Mouse (Mus musculus) limb, embryonic 15.5 days (tissue): ENCODE measurements around the gene Gtsf1. TPM values are rescaled to one million over a fixed set of nuclear protein-coding genes. Genes with fewer than 3 reads are reported as not detected.
"Not testable (repeated sequence)": the region's sequence is repeated elsewhere in the genome, so short reads cannot be mapped to it uniquely, and the experiment has no call there.

Experiments
- ATAC-seq: fragments of 200-750 bp; cut with Nextera tagmentation; 2 replicates; pipeline ENCODE4 v1.8.0; 2017; ENCODE audit warnings: low read depth, moderate TSS enrichment; ENCODE audit not compliant: insufficient number of reproducible peaks, low FRiP score, low TSS enrichment
- H3K27ac ChIP-seq: fragments of 300-500 bp; sonication (generic); 2 replicates; pipeline ENCODE4 v1.5.1; 2015; ENCODE audit warnings: moderate library complexity, mild to moderate bottlenecking, inconsistent platforms
- H3K27me3 ChIP-seq: fragments of 300-500 bp; sonication (generic); 2 replicates; pipeline ENCODE4 v1.6.1; 2015; ENCODE audit warnings: inconsistent platforms
- H3K36me3 ChIP-seq: fragments of 300-500 bp; sonication (generic); 2 replicates; pipeline ENCODE4 v1.6.1; 2015; ENCODE audit warnings: inconsistent platforms
- H3K4me1 ChIP-seq: fragments of 300-500 bp; sonication (generic); 2 replicates; pipeline ENCODE4 v1.6.1; 2015; ENCODE audit warnings: inconsistent platforms
- H3K4me2 ChIP-seq: fragments of 300-500 bp; sonication (generic); 2 replicates; pipeline ENCODE4 v1.6.1; 2015; ENCODE audit warnings: mild to moderate bottlenecking, inconsistent platforms
- H3K4me3 ChIP-seq: fragments of 300-500 bp; sonication (generic); 2 replicates; pipeline ENCODE4 v1.5.1; 2015; ENCODE audit warnings: mild to moderate bottlenecking, inconsistent platforms
- H3K9ac ChIP-seq: fragments of 300-500 bp; sonication (generic); 2 replicates; pipeline ENCODE4 v1.6.1; 2015; ENCODE audit warnings: inconsistent platforms
- H3K9me3 ChIP-seq: fragments of 300-500 bp; sonication (generic); 2 replicates; pipeline ENCODE4 v1.6.1; 2016; ENCODE audit warnings: inconsistent platforms
- WGBS: fragments of 180-500 bp; shearing (Covaris S2); methylation state at CpG from one replicate; pipeline ENCODE4 v1.1.7; 2015; 5-methylcytosine and 5-hydroxymethylcytosine counted together
- polyA plus RNA-seq: library from polyadenylated mRNA; unstranded; fragments of >200 nt; fragmentation: Nextera tagmentation; extraction: Ambion mirVana; gene quantifications from 2 replicates; pipeline ENCODE4 v1.2.1, GENCODE M21; 2015

Gtsf1 gene
- polyA plus RNA-seq: not detected in 2 replicates

DNA sequence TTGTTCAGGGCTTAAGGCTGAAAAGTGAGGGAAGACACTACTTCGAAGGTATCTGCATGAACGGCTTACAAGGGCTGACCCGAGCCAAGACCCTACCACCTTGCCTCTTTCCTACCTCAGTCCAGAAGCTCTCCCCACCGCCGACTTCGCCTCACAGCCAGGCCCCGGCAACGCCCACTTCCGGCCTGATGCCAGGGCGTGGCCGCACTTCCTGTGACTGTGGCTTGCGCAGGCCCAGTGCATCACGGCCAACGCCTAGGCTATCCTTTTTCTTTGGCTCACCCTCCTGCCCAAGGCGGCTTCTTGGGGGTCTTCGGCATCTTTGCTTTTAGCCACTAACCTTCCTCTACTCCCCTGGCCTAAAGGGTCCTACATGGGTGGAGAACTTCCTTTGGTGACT lies at the start of gene Gtsf1:
TSS of gene Gtsf1 (minus strand) at position 230 of the 400 bp plus-strand sequence.
- no peaks in the 10 kb centered on the region for H3K9me3 ChIP-seq
- H3K36me3 ChIP-seq: no peaks in the 10 kb centered on the region
- no peak within 1 kb of the TSS for H3K4me3 ChIP-seq
- 90% methylated on average over 16 of the region's 16 CpGs for WGBS
- H3K4me2 ChIP-seq: no peak within 1 kb of the TSS
- H3K27ac ChIP-seq: no peak within 1 kb of the TSS
- H3K27me3 ChIP-seq: no peaks in the 10 kb centered on the region
- no peak within 1 kb of the TSS for H3K9ac ChIP-seq
- H3K4me1 ChIP-seq: no peaks in the 10 kb centered on the region
- ATAC-seq: no peak

DNA sequence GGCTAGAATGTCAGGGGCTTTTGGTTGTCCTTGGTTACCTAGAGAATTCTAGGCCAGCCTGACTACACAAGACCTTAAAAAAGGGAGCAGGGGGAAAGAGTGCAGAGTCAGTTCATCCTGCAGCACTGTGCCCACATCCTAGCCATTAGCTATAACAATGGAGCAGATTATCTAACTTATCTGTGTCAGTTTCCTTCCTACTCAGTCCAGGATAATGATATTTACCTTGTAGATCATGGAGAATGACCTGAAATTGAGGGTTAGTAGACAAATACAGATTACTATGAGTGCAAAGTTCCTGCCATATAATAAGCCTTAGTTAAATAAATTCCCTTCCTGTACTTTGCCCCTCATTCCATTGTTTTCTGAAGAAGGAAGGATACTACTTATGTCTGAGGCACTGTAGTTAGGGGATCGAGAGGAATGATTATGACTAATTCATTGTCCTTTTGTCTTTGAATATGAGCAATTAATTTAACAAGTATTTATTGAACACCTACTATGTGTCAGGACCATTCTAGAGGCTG lies 48.9 kb upstream of the Gtsf1 start:
- no peak overlapping the region for H3K27ac ChIP-seq
- no peaks in the 10 kb centered on the region for H3K36me3 ChIP-seq
- H3K27me3 ChIP-seq: no peaks in the 10 kb centered on the region
- H3K9me3 ChIP-seq: no peaks in the 10 kb centered on the region
- H3K4me2 ChIP-seq: no peak overlapping the region
- no peaks in the 10 kb centered on the region for H3K4me1 ChIP-seq
- no peak overlapping the region for H3K9ac ChIP-seq
- no peak overlapping the region for H3K4me3 ChIP-seq
- 75% methylated on average over 1 of the region's 1 CpGs for WGBS
- no peak for ATAC-seq

DNA sequence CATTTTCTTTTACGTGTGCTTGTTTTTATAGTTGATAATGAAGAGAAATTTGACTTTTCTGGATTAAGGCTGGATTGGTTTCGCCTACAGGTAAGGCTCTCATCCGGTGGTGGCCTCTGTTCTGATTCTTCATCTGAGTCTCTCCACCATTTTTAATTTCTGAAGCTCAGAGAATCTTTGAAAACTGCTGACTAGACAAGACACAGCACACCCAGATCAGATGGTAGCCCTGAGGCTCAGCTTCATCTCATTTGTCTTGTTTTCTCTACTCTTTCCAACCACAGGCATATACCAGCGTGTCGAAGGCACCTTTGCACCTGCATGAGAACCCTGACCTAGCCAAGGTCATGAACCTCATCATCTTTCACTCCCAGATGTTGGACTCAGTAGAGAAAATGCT lies 43.5 kb upstream of the Gtsf1 start:
- no peak overlapping the region for H3K4me3 ChIP-seq
- no peak overlapping the region for H3K27ac ChIP-seq
- ATAC-seq: no peak
- no peaks in the 10 kb centered on the region for H3K36me3 ChIP-seq
- WGBS: 82% methylated on average over 5 of the region's 5 CpGs
- no peaks in the 10 kb centered on the region for H3K9me3 ChIP-seq
- no peak overlapping the region for H3K9ac ChIP-seq
- H3K4me1 ChIP-seq: no peaks in the 10 kb centered on the region
- H3K4me2 ChIP-seq: no peak overlapping the region
- no peaks in the 10 kb centered on the region for H3K27me3 ChIP-seq

DNA sequence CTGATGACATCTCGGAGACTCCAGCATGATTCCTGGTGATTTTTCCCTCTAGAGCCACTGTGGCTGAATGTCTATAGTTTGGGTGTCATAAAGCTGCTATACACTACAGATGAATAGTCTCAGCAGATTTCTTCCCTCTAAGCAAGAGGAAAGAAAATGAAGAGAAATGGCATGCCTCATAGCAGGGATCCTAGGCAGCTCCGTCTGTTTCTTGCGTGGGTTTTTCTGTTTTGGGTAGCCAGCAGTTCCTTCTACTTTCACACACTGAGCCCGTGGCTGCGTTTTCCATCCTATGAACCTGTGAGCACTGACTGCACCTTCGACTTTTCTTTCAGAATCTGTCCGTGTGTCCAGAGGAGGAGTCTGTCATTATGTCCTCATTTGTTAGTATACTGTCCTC lies 42.9 kb upstream of the Gtsf1 start:
- Histone ChIP-seq H3K9ac (no peak overlapping the region), H3K4me3 (no peak overlapping the region), H3K4me2 (no peak overlapping the region), H3K36me3 (no peaks in the 10 kb centered on the region), H3K9me3 (no peaks in the 10 kb centered on the region), H3K4me1 (no peaks in the 10 kb centered on the region), H3K27me3 (no peaks in the 10 kb centered on the region), H3K27ac (no peak overlapping the region)
- 81% methylated on average over 7 of the region's 7 CpGs for WGBS
- ATAC-seq: no peak

DNA sequence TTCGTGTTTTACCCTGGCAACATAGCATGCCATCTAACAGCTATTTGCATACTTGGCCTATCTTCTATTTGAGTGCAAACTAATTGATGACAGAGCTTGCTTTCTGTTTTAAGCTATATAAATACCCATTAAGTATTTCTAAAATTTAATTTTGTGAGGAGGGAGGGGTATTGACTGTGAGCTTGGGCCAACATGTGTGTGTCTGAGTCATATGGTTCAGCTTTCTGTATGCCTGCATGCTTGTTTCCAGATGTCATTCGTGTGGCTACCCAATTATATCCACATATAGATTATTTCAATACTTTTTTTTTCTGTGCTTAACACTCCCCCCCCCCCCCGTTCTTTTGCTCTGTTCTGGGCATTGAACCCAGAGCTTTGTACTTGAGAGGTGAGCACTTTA lies 42.0 kb upstream of the Gtsf1 start:
- H3K36me3 ChIP-seq: no peaks in the 10 kb centered on the region
- H3K4me2 ChIP-seq: no peak overlapping the region
- WGBS: 56% methylated on average over 3 of the region's 3 CpGs
- no peak overlapping the region for H3K27ac ChIP-seq
- no peak overlapping the region for H3K9ac ChIP-seq
- no peaks in the 10 kb centered on the region for H3K27me3 ChIP-seq
- H3K4me3 ChIP-seq: no peak overlapping the region
- H3K4me1 ChIP-seq: no peaks in the 10 kb centered on the region
- ATAC-seq: no peak
- H3K9me3 ChIP-seq: no peaks in the 10 kb centered on the region

DNA sequence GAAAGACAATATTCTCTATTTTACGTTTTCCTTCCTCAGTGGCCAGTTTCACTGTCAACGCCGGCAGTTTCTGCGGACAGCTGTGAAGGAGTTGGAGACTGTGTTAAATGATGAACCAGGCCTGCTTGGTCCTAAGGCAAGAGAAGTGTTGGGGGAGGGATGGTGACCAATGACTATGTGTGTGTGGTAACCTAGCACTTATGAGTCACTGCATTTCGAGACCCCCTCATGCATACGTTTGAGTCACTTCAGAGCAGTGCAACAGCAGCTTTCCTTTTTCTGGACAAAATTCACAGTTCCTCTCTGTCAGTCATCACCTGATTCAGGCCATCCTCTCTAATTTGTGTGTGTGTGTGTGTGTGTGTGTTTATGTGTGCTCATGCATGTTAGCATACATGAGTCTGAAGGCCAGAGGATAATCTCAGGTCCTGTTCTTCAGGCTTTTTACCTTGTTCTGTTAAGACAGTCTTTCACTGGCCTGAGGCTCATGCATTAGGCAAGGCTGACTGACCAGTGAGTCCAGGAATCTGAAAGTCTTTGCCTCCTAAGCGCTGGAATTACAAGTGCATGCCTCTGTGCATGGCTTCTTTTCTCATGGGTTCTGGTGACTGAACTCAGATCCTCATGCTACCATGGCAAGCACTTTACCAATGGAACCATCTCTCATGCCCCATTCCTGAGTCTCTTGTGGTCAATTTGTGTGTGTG lies 41.4 kb upstream of the Gtsf1 start:
- Histone ChIP-seq H3K9ac (no peak overlapping the region), H3K36me3 (no peaks in the 10 kb centered on the region), H3K4me1 (no peaks in the 10 kb centered on the region), H3K27me3 (no peaks in the 10 kb centered on the region), H3K4me3 (no peak overlapping the region), H3K9me3 (no peaks in the 10 kb centered on the region), H3K4me2 (no peak overlapping the region), H3K27ac (no peak overlapping the region)
- WGBS: 77% methylated on average over 7 of the region's 7 CpGs
- no peak for ATAC-seq

DNA sequence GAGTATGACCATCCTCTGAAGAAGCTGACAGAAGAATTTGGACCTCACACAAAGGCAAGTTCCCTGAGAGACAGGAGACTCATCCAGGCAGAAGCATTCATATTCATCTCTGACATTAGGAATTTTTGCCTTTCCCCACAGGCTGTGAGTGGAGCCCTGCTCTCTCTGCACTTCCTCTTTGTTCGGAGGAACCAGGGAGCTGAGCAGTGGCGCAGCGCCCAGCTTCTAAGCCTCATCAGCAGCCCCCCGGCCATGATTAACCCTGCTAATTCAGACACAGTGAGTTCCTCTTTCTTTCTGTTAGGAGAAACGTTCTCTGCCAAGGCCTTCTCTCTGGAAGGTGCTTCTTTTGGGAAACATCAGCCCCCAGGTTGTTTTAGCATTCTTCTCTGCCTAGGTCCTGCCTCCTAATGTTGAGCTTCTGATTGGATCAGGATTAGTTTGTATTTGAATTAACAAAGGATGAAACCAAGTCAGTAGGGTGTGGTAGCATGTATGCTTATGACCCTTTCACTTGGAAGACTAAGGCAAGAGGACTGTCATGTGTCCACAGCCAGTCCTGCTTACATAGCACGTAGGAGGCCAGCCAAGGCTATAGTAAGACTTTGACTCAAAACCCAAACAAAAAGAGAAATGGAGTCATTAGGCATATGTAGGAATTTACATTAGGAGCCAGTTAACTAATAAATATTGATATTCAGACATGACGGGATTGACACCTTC lies 32.4 kb upstream of the Gtsf1 start:
- Histone ChIP-seq H3K9ac (no peak overlapping the region), H3K27me3 (no peaks in the 10 kb centered on the region), H3K4me2 (no peak overlapping the region), H3K4me1 (no peaks in the 10 kb centered on the region), H3K4me3 (no peak overlapping the region), H3K9me3 (no peaks in the 10 kb centered on the region), H3K36me3 (no peaks in the 10 kb centered on the region), H3K27ac (no peak overlapping the region)
- no peak for ATAC-seq
- 71% methylated on average over 7 of the region's 7 CpGs for WGBS

DNA sequence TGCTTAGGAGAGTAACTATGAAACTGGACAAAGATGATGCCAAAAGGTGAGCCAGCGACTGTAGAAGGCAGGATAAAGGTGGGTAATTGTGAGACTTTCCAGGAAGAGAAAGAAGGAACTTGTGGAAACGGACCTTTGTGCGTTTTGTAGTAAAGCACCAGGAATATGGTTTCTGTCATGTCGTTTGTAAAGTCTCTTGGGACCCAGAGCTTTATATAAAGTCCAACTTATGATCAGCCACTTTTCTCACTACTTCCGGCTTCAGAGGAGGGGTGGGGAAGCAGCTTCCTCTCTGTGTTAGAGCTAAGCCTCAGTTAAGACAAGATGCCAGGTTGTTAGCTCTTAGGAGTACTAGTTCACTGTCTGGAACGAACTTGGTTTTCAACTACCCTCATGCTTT lies 24.2 kb upstream of the Gtsf1 start:
- no peak overlapping the region for H3K4me3 ChIP-seq
- ATAC-seq: no peak
- H3K4me1 ChIP-seq: no peaks in the 10 kb centered on the region
- H3K9me3 ChIP-seq: no peaks in the 10 kb centered on the region
- H3K27ac ChIP-seq: no peak overlapping the region
- 74% methylated on average over 6 of the region's 6 CpGs for WGBS
- no peaks in the 10 kb centered on the region for H3K27me3 ChIP-seq
- no peaks in the 10 kb centered on the region for H3K36me3 ChIP-seq
- H3K9ac ChIP-seq: no peak overlapping the region
- H3K4me2 ChIP-seq: no peak overlapping the region

DNA sequence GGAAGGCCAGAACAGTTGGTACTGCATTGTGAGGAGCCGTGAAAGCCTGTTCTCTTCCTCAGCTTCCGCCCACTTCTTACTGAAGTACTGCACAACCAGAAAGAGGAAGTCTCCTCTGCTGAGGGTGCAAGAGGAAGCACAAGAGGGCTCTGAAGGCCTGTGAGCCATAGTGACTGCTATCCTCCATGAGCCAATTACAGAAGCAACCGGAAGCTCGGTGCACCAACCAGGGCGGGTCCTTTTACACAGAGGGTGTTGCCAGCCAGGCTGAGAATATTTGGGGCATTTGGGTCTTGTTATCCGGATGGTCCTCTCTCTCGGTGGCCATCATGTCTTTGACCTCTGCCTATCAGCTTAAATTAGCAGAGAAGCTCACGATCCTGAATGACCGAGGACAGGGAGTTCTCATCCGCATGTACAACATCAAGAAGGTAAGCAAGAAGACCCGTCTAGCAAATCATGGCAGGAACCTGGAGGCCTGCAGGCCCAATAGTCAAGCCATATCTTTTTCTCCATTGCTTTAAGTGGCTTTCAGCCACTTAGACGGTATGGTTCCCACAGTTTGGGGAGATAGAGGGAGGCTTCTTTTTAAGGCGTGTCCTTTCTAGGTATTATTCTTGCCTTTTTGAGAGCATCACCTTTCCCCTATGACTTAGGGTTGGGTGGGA lies 23.4 kb upstream of the Gtsf1 start, which contains the start of gene Nckap1l:
TSS of gene Nckap1l (plus strand) at position 244 of the 668 bp plus-strand sequence.
- ATAC-seq: no peak
- 81% methylated on average over 13 of the region's 13 CpGs for WGBS

DNA sequence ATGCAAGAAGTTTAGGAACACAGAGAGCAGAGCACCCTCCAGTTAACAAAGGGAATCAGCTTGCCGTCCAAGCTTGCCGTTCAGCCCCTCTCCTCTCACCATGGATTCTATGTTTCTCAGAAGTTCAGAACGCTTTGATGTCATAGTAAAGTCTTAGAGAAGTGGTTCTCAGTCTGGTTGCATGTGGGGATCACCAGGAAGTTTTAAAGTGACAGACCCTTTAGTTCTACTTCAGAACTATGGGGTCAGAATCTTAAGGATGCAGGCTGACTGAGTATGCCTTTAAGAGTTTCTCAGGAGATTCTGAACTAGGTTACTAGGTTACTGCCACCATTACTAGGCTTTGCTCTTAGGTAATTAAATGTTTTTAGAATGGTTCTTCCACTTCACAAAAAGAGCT lies 18.1 kb upstream of the Gtsf1 start, which contains the start of gene Gtsf2:
TSS of gene Gtsf2 (minus strand) at position 101 of the 400 bp plus-strand sequence.
- H3K4me3 ChIP-seq: no peak within 1 kb of the TSS
- H3K27ac ChIP-seq: no peak within 1 kb of the TSS
- no peak for ATAC-seq
- H3K9me3 ChIP-seq: no peaks in the 10 kb centered on the region
- H3K4me1 ChIP-seq: no peaks in the 10 kb centered on the region
- H3K9ac ChIP-seq: no peak within 1 kb of the TSS
- H3K4me2 ChIP-seq: no peak within 1 kb of the TSS
- no peaks in the 10 kb centered on the region for H3K27me3 ChIP-seq
- H3K36me3 ChIP-seq: no peaks in the 10 kb centered on the region
- 24% methylated on average over 3 of the region's 3 CpGs for WGBS

More for the DNA sequence above, 23.4 kb upstream of the Gtsf1 start, which contains the start of gene Nckap1l:
- Histone ChIP-seq H3K27me3 (no peaks in the 10 kb centered on the region), H3K4me3 (no peak within 1 kb of the TSS), H3K4me1 (no peaks in the 10 kb centered on the region), H3K27ac (no peak within 1 kb of the TSS), H3K9me3 (no peaks in the 10 kb centered on the region), H3K4me2 (no peak within 1 kb of the TSS), H3K9ac (no peak within 1 kb of the TSS), H3K36me3 (no peaks in the 10 kb centered on the region)

DNA sequence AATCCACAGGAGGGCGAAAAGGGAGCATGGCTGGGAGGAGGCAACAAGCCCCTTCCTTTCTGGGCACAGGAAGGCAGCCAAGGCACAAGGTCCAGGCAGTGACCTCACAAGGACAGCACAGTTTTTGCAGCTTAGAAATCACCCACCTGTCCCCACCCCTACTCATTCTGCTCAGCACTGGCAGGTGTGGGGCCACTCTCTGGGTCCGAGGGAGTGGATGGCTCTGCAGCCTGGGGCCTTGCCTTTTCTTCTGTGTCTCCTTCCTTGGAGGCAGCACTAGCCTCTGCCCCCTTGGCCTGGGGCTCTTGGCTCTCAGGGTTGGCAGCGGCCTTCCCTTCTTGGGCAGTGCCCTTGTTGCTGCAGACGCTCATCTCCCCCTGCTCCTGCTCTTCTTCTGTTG lies 15.7 kb upstream of the Gtsf1 start:
- 72% methylated on average over 4 of the region's 4 CpGs for WGBS
- not testable (repeated sequence) for H3K4me2 ChIP-seq, H3K36me3 ChIP-seq, H3K4me3 ChIP-seq, ATAC-seq, H3K4me1 ChIP-seq, H3K9me3 ChIP-seq, H3K27me3 ChIP-seq, H3K9ac ChIP-seq, H3K27ac ChIP-seq

DNA sequence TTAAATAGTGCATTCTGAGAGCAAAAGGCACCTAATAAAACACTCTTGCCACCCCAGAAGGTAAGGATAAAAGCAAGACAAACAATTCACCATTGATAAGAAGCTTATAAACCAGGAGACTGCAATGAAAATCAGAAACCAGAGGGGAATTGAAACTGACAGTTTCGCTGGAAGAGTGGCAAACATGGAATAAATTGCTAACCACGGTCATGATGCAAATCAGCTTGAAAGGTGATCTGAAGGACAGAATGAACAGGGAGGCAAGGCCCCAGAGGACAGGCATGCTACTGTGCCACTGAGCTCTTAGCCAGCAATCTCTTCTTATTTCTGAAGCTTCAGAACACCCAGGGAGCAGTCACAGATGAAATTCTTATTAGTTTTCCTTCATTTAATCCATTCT lies 3.3 kb downstream of the Gtsf1 start:
- H3K4me1 ChIP-seq: no peaks in the 10 kb centered on the region
- ATAC-seq: no peak
- 36% methylated on average over 2 of the region's 2 CpGs for WGBS

More for the DNA sequence above, 3.3 kb downstream of the Gtsf1 start:
- Histone ChIP-seq H3K27ac (no peak overlapping the region), H3K9ac (no peak overlapping the region), H3K4me2 (no peak overlapping the region), H3K4me3 (no peak overlapping the region), H3K9me3 (no peaks in the 10 kb centered on the region), H3K36me3 (no peaks in the 10 kb centered on the region), H3K27me3 (no peaks in the 10 kb centered on the region)
